ENCODE assay signal across 23 mouse cellular contexts in genomic region chr1:160334791-160335190, GRCm38 (mm10).
DNase-seq lines count a peak whose midpoint lies in the region; TF ChIP-seq lines count a peak whose summit lies in the region.
"Had no signal": no experiment of that assay in that cellular context is flagged by ENCODE, and none has a peak within 500 bp of the region (broad histone marks: within the 10 kb centered on the region; RNA-seq: fewer than 3 reads in every experiment).

No protein-coding gene starts in this region.

- peak overlapping the region; percentile 46 for H3K27ac ChIP-seq in layer of hippocampus, adult 2 months
- H3K27ac ChIP-seq: embryonic facial prominence, embryonic 15.5 days; forebrain, embryonic 12.5 days; forebrain, embryonic 15.5 days; heart, embryonic 15.5 days; hindbrain, embryonic 10.5 days; hindbrain, embryonic 13.5 days had no signal

- no peak for DNase-seq in layer of hippocampus, adult 2 months (ENCODE audit: low spot score in 2 of 2)
- no peak for DNase-seq in layer of hippocampus, postnatal 10 days (ENCODE audit: low spot score in 2 of 2)
- peak; percentile 8 to 24 for DNase-seq in urinary bladder, postnatal 36 days (ENCODE audit: low spot score in 2 of 2)
- no peak for DNase-seq in urinary bladder, postnatal 10 days (ENCODE audit: low spot score)
- DNase-seq in gonadal fat pad, adult 2 months (ENCODE audit: low read depth), result peak; percentile 82
- no peak for DNase-seq in testis, postnatal 14 days (ENCODE audit: low spot score)
- DNase-seq: adrenal gland, adult 2 months; adrenal gland, postnatal 14 days; cerebellum, adult 11-12 months; cerebellum, adult 8-10 months; cerebellum, postnatal 10 days; cerebellum, postnatal 36 days; embryo, embryonic 11 days; gastrocnemius, postnatal 25 days; heart, postnatal 10 days; heart, postnatal 36 days had no signal

- no peak for TF ChIP-seq CTCF in layer of hippocampus, adult 2 months (conservative IDR thresholded peaks at IDR 0.05)

- no peak overlapping the region for H3K4me3 ChIP-seq in layer of hippocampus, adult 2 months
- H3K4me3 ChIP-seq: embryonic facial prominence, embryonic 15.5 days; forebrain, embryonic 12.5 days; forebrain, embryonic 15.5 days; heart, embryonic 12.5 days; heart, embryonic 15.5 days; hindbrain, embryonic 10.5 days; hindbrain, embryonic 13.5 days had no signal

Comparison
In these comparisons a context has a peak if more than half of its experiments do, and no peak if none do; other contexts are left out.
1. DNase-seq: peak in urinary bladder, postnatal 36 days (2 of 2) and gonadal fat pad, adult 2 months (single experiment); none in layer of hippocampus, adult 2 months (0 of 2), layer of hippocampus, postnatal 10 days (0 of 2), urinary bladder, postnatal 10 days (single experiment) and testis, postnatal 14 days (single experiment).